Mouse (Mus musculus) heart, postnatal 36 days (tissue): ENCODE data around the gene Sarm1. TPM values are rescaled to one million over a fixed set of nuclear protein-coding genes. Genes with fewer than 3 reads are reported as not detected.
"Not testable (repeated sequence)": the region's sequence is repeated elsewhere in the genome, so short reads cannot be mapped to it uniquely, and the experiment has no call there.

ENCODE experiments used
- DNase-seq, 2 experiments: peaks; one replicate each; pipeline ENCODE4 v3.0.0; 2021 to 2022
- intact Hi-C: fragments of 180-260 bp; cut with DNase I; formaldehyde crosslinking; loops from one replicate; pipeline ENCODE4 v1.15.1; 2025
- total RNA-seq, 2 experiments: library from RNA; stranded (reverse); gene quantifications; 2 replicates each; pipeline ENCODE4 v1.2.3; 2021

Gene Sarm1
- under 1 TPM; 0.46 to 0.50 TPM for total RNA-seq

DNA sequence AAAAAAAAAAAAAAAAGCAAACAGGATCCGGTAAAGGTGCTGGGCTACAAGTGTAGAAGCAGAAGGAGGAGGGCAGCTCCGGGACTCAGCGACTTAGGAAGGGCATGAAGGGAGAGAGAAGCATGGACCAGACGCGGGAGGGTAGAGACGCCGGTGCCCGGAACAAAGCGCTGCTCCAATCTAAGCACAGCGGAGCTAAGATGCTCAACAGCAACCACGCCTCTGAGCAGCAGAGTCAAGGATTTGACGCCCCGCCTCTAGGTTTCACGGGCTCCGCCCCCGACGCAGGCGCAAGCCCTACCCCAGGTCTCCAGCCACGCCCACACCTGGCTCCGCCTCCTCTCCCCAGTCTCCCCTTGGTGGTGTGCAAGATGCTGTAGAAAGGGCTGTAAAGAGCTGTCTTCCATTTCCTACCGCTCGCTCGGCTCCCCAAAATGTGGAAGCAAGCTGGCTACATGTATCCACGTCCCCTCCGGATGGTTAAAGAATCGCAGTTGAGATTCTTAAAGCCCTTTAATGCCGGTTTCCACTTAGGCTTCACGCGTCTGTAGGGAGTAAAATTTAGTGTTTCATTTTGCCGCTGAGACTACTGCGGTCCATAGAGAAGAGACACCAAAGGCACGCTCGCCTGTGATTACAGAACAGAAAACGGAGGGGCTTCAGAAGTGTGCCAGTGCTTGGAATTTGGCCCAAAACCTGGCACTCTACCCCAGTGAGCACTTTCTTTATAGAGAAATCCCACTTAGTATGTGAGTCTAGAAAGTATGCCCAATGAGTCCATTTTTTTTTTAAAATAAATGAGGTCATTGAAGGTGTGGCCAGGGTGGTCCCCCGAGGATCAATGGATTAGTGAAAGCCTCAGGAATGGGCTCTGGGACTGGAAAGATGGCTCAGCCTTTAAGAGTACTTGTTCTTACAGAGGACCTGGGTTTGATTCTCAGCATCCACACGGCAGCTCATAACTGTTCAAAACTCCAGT lies at the start of gene Sarm1:
Sarm1 (minus strand) TSS at position 211 of the 979 bp plus-strand sequence.
- peak; percentile 88 for DNase-seq
- intact Hi-C loops = no loop called here

DNA sequence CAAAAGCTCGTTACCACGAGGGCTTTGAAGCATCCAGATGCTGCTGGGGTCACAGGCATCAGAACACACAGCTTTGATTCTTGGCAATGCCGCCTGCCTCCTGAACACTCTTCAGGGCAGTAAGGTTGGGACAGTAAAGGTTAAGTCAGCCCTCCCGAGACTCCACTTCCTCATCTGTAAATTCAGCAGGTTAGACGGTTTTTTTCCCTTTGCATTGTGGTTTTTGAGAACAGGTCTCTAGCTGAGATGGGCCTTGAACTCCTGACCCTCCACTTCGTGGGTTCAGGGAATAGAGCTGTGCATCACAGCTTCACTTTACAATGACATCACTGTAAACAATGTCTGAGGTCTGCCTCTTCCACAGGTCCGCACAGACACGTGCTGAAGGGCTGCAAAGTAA lies 47.6 kb upstream of the Sarm1 start:
- intact Hi-C loops = no loop called here

GRCm38 (mm10) chr11:78544449-78545111 lies 47.0 kb upstream of the Sarm1 start:
- DNase-seq = no peak
- intact Hi-C loops = no loop called here

More for the DNA sequence above, 47.6 kb upstream of the Sarm1 start:
- DNase-seq = no peak

- intact Hi-C loops = no loop called here
- DNase-seq = no peak
Observed at GRCm38 (mm10) chr11:78540358-78540757, 42.8 kb upstream of the Sarm1 start.

- DNase-seq = no peak
- intact Hi-C loops = no loop called here
Observed at GRCm38 (mm10) chr11:78536690-78537084, 39.1 kb upstream of the Sarm1 start.

DNA sequence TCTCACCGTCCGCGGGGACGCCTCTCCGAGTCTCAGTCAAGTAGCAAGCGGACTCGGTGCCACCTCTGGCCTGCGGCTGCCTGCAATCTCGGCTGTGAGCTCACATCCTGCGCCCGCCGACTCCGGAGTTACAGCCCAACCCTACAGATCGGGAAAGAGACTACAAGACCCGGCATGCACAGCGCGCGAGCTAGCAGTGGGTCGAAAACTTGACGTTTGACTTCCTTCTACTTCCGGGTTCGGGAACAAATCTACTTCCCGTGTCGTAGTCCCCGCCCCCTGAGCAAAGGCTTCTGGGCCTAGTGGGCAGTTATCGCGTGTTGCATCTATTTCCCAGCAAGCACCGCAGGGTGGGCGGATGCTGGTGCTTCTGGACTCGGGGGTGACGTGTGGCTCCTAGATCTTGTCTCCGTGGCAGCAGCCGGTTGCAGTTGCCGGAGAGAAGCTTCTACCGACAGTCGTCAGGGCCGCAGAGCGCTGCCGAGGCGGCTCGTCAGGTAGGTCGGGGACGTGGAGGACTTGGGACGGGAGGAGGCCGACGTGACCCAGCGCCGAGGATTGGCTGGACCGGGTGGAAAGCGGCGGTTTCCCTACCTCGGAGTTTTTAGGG lies 38.6 kb upstream of the Sarm1 start, which contains the start of the genes Tnfaip1 and Ift20:
Tnfaip1 (minus strand) TSS at position 253 of the 610 bp plus-strand sequence.
Ift20 (plus strand) TSS at position 282 of the 610 bp plus-strand sequence.
- DNase-seq = peak; percentile 92 to 94
- intact Hi-C loops = no loop called here

- intact Hi-C loops = no loop called here
- peak; percentile 35 to 49 for DNase-seq
Observed at GRCm38 (mm10) chr11:78535376-78536079, 38.0 kb upstream of the Sarm1 start.

DNA sequence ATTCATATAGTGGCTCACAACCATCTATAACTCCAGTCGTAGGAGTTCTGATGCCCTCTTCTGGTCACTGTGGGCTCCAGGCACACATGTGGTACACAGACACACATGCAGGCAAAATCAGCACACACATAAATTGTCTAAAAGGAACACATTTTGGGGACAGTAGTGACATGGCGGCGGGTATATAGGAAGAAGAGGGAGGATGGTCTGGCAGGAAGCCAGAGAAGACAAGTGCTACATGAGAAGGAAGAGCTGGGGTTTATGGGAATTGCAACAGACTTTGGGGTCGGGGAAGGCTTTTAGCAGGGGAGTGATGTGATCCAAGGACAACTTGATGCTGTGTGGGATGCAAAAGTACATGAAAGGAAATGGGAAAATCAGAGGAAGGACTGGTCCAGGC lies 37.0 kb upstream of the Sarm1 start:
- DNase-seq = no peak
- intact Hi-C loops = no loop called here

DNA sequence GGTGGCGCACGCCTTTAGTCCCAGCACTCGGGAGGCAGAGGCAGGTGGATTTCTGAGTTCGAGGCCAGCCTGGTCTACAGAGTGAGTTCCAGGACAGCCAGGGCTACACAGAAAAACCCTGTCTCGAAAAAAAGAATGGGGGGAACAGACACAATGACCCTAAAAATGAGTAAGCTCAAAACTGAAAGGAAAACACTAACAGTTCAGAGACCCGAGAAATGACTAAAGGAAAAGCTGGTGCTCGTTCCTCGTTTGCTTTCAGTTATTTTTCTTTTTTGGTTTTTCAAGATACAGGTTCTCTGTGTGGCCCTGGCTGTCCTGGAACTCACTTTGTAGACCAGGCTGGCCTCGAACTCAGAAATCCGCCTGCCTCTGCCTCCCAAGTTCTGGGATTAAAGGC lies 34.0 kb upstream of the Sarm1 start:
- intact Hi-C loops = loop anchor here (2.0 kb wide), 1 partner anchor 19 kb away; the partner anchor contains the start of genes Poldip2 and Tmem199
- DNase-seq = not testable (repeated sequence)

GRCm38 (mm10) chr11:78531046-78531445 lies 33.5 kb upstream of the Sarm1 start:
- intact Hi-C loops = loop anchor here (2.0 kb wide), 1 partner anchor 18 kb away; the partner anchor contains the start of genes Poldip2 and Tmem199

GRCm38 (mm10) chr11:78530001-78530400 lies 32.4 kb upstream of the Sarm1 start:
- no peak for DNase-seq
- intact Hi-C loops = loop anchor here (2.0 kb wide), 1 partner anchor 17 kb away; the partner anchor contains the start of genes Poldip2 and Tmem199

More at GRCm38 (mm10) chr11:78531046-78531445, 33.5 kb upstream of the Sarm1 start:
- DNase-seq = peak; percentile 63 to 65

DNA sequence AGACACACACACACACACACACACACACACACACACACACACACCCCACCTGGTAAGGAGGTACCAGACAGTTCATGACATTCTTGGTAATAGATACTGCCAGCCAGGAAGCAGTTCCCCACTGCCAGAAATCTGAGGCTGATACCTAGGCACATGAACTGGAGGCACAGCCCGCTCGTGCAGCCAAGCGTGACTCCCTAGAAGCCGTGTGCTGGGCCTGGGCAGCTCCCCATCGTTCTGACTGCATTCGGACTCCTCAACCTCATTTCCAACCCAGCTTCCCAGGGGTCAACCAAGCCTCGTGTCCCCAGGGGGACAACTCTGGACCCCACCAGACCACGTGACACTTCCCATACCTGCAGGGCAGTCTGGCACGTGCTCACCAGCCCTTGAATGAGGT lies 31.2 kb upstream of the Sarm1 start:
- intact Hi-C loops = no loop called here
- DNase-seq = no peak

- no peak for DNase-seq
- intact Hi-C loops = no loop called here
Observed at GRCm38 (mm10) chr11:78524838-78525237, 27.3 kb upstream of the Sarm1 start.

DNA sequence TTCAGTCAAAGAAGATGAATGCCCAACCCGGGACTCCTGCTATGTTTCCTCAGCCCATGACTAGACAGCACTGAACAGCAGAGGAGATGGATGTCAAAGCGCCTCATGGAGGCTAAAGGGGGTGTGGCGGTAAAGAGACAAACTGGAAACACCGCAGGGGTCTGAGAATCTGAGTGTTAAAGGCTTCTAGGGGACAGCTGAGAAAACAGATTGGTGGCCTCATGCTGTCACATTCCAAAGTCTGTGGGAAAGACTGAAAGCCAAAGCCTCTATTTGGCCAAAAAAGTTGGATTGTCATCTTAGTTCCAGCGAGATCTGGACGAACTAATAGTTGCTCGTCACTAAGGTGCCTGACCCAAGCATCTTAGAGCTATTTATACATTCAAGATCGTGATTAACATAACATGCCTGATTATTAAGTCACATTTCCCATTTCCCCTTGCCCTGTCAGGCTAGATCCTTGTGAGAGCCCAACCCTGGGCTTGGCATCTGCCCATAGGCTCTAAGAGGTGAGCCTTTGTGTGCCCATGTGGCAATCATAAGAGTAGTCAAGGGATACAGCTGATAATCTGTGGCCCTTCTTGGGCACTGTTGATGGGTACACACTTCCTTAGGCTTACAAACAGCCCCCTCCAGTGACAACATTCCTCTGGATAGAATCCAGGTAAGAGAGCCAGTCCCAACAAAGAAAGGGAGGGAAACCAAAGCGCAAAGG lies 25.8 kb upstream of the Sarm1 start:
- intact Hi-C loops = no loop called here
- no peak for DNase-seq

GRCm38 (mm10) chr11:78522481-78522997 lies 25.0 kb upstream of the Sarm1 start:
- DNase-seq = peak in 1 of 2 experiments; percentile 31
- intact Hi-C loops = no loop called here

- DNase-seq = no peak
- intact Hi-C loops = no loop called here
Observed at GRCm38 (mm10) chr11:78521880-78522279, 24.3 kb upstream of the Sarm1 start.

GRCm38 (mm10) chr11:78518931-78519330 lies 21.4 kb upstream of the Sarm1 start:
- DNase-seq = no peak
- intact Hi-C loops = no loop called here

- no peak for DNase-seq
- intact Hi-C loops = no loop called here
Observed at GRCm38 (mm10) chr11:78515549-78516325, 18.2 kb upstream of the Sarm1 start.
